In the genomic region with DNA sequence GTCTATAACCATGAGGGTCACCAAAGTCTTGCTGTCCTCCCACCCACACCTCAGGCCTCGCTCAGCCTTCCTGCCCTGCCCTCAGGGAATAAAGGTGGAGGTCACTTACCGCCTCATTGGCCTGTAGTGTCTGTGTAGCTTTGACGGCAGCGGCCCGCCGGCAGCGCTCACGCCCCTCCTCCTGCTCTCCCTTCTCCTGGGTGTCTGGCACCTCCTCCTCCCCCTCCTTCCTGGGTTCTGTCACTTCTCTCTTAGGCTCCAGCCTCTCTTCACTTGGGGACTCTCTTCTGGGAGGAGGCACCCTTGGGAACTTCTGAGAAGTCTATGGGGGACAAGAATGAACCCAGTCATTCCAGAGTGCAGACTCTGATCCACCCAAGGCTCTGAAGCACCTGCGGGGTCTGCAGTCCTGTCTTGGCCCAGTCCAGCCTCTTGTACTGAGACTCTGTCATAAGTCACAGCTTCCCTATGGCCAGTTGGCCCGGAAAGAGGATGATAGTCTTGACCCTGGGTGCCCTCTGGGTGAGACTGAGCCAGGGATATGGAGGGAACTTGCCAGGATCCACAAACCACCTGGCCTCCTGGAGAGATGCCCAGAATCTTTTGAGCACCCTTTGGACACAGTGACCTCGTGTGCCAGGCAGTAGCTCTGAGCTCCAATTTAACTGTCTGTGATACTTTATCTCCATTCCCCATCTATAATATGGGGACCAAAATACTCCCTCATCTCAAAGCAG, we compare ENCODE assay signal across 11 mouse cellular contexts. TPM values are rescaled to one million over a fixed set of nuclear protein-coding genes. Genes with fewer than 3 reads are reported as not detected.
DNase-seq lines count a peak whose midpoint lies in the region; ATAC-seq and TF ChIP-seq lines count a peak whose summit lies in the region.
"Had no signal": no experiment of that assay in that cellular context is flagged by ENCODE, and none has a peak within 500 bp of the region (broad histone marks: within the 10 kb centered on the region; RNA-seq: fewer than 3 reads in every experiment).

No protein-coding gene starts in this region.

- peak; percentile 76 to 86 for DNase-seq in lung, adult 18-20 months
- DNase-seq in lung, adult 2 months: no peak
- peak; percentile 90 to 92 for DNase-seq in cerebellum, postnatal 36 days
- peak; percentile 59 to 82 for DNase-seq in heart, postnatal 14 days
- peak; percentile 72 for DNase-seq in testis, postnatal 14 days (ENCODE audit: low spot score)
- no peak for DNase-seq in embryo, embryonic 10.5 days (ENCODE audit: low spot score)
- DNase-seq in urinary bladder, postnatal 4 days (ENCODE audit: low spot score in 2 of 2): no peak

- no peak overlapping the region for H3K27ac ChIP-seq in intestine, embryonic 15.5 days
- H3K27ac ChIP-seq: stomach, embryonic 15.5 days had no signal

- no peak overlapping the region for H3K4me3 ChIP-seq in lung, adult 2 months (replicated peaks; ENCODE audit: extremely low read depth, low read depth, low read length)
- no peak overlapping the region for H3K4me3 ChIP-seq in intestine, embryonic 15.5 days (replicated peaks)
- H3K4me3 ChIP-seq: stomach, embryonic 15.5 days had no signal

- 0 out of 2 replicates have a peak, but pooled peaks cover 2% of the 10 kb centered on the region for H3K4me1 ChIP-seq in lung, adult 2 months (ENCODE audit: control insufficient read depth, insufficient read depth, low read length)
- peaks cover 16% of the 10 kb centered on the region for H3K4me1 ChIP-seq in intestine, embryonic 15.5 days (replicated peaks)

- H3K4me2 ChIP-seq in intestine, embryonic 15.5 days (replicated peaks): no peak overlapping the region
- H3K4me2 ChIP-seq: stomach, embryonic 15.5 days had no signal

- intact Hi-C loops in heart, postnatal 14 days (cut with DNase I): no loop called here

- TF ChIP-seq CTCF in lung, adult 2 months (IDR thresholded peaks at IDR 0.05; ENCODE audit: insufficient read depth, low read length): no peak

- peaks cover 42% of the 10 kb centered on the region for H3K36me3 ChIP-seq in intestine, embryonic 15.5 days

- no peak for ATAC-seq in intestine, embryonic 15.5 days
- ATAC-seq: midbrain, embryonic 16.5 days; Patski had no signal

- WGBS in lung, adult 2 months: 45% methylated on average over 11 of the region's 11 CpGs
- WGBS in intestine, embryonic 15.5 days: 67% methylated on average over 11 of the region's 11 CpGs

- H3K27me3 ChIP-seq in intestine, embryonic 15.5 days (replicated peaks): no peaks in the 10 kb centered on the region
- H3K27me3 ChIP-seq: Patski; stomach, embryonic 15.5 days had no signal

- TF ChIP-seq POLR2A in lung, adult 2 months (IDR thresholded peaks at IDR 0.05; ENCODE audit: borderline replicate concordance, extremely low read depth, low read depth, low read length): no peak

- H3K9ac ChIP-seq in intestine, embryonic 15.5 days: no peak overlapping the region
- H3K9ac ChIP-seq: stomach, embryonic 15.5 days had no signal

- H3K9me3 ChIP-seq in intestine, embryonic 15.5 days: no peaks in the 10 kb centered on the region
- H3K9me3 ChIP-seq: stomach, embryonic 15.5 days had no signal

RNA-seq across cellular contexts. Expression of a gene that starts 6.7 kb away (rescaled TPM):
- polyA plus RNA-seq in lung, adult 2 months (2012; rRNA removed): 0.84 and 1.3 TPM in 2 replicates
- under 1 TPM; 0.17 to 0.31 TPM for total RNA-seq in heart, postnatal 14 days (2021)
- 0.59 and 0.63 TPM in 2 replicates for polyA plus RNA-seq in intestine, embryonic 15.5 days (2015; fragmentation: Nextera tagmentation; extraction: Ambion mirVana)

RNA-seq across cellular contexts. Expression of a gene that starts 40.8 kb away (rescaled TPM):
- polyA plus RNA-seq in lung, adult 2 months (2012; rRNA removed): 4.6 and 9.2 TPM in 2 replicates
- total RNA-seq in heart, postnatal 14 days (2021): 10 to 100 TPM in 1 of 2 experiments, 1 to 10 TPM in 1; 9.4 to 10.5 TPM
- polyA plus RNA-seq in intestine, embryonic 15.5 days (2015; fragmentation: Nextera tagmentation; extraction: Ambion mirVana): 3.9 TPM in 2 replicates

RNA-seq across cellular contexts. Expression of a gene that starts 54.5 kb away (rescaled TPM):
- 1.9 TPM in 2 replicates for polyA plus RNA-seq in lung, adult 2 months (2012; rRNA removed)
- total RNA-seq in heart, postnatal 14 days (2021): 1 to 10 TPM; 2.4 to 3.1 TPM
- polyA plus RNA-seq in intestine, embryonic 15.5 days (2015; fragmentation: Nextera tagmentation; extraction: Ambion mirVana): 2.0 and 2.1 TPM in 2 replicates

Comparison
In these comparisons a context has a peak if more than half of its experiments do, and no peak if none do; other contexts are left out.
1. DNase-seq: peak in lung, adult 18-20 months (2 of 2), cerebellum, postnatal 36 days (2 of 2), heart, postnatal 14 days (2 of 2) and testis, postnatal 14 days (single experiment); none in lung, adult 2 months (single experiment), embryo, embryonic 10.5 days (single experiment) and urinary bladder, postnatal 4 days (0 of 2).